Mouse (Mus musculus) erythroblast, adult 5-6 weeks (primary cell): ENCODE data around the gene Skp1a. TPM values are rescaled to one million over a fixed set of nuclear protein-coding genes. Genes with fewer than 3 reads are reported as not detected.

Experiments used
- ATAC-seq: replicated peaks from 2 replicates; pipeline ENCODE4 v1.8.0; 2016; ENCODE audit warnings: moderate number of reproducible peaks, mild to moderate bottlenecking, moderate TSS enrichment, inconsistent platforms; ENCODE audit not compliant: poor library complexity, low FRiP score, severe bottlenecking
- total RNA-seq, 2 experiments: library from RNA; stranded (forward) in 1 of 2; stranded (reverse) in 1 of 2; fragments of 150-400 nt in 1 of 2; fragments of 200-764, 138-1000 nt in 1 of 2; gene quantifications; 2 replicates each; pipeline versions ENCODE4 v1.2.3 to v1.2.4; 2015 to 2017; ENCODE audit warnings: low replicate concordance in 2 of 2

Skp1a gene
- total RNA-seq, 2 experiments from 2014 or later, result 81.2 to 95.3 TPM

- no peak for ATAC-seq
Measured at GRCm38 (mm10) chr11:52252692-52253091, 20.9 kb downstream of the Skp1a start.

GRCm38 (mm10) chr11:52253674-52254375 lies 22.0 kb downstream of the Skp1a start:
- ATAC-seq, result peak; percentile 64; the same call in 1 of the 2 replicates

GRCm38 (mm10) chr11:52255077-52255476 lies 23.3 kb downstream of the Skp1a start:
- ATAC-seq, result no peak

- ATAC-seq, result no peak
Measured at GRCm38 (mm10) chr11:52257376-52257775, 25.6 kb downstream of the Skp1a start.

- ATAC-seq, result no peak
Measured at GRCm38 (mm10) chr11:52258711-52259110, 26.9 kb downstream of the Skp1a start.

- ATAC-seq, result no peak
Measured at GRCm38 (mm10) chr11:52260878-52261277, 29.1 kb downstream of the Skp1a start.

GRCm38 (mm10) chr11:52261937-52262336 lies 30.1 kb downstream of the Skp1a start:
- ATAC-seq, result no peak

GRCm38 (mm10) chr11:52262338-52262737 lies 30.5 kb downstream of the Skp1a start:
- no peak for ATAC-seq

- no peak for ATAC-seq
Measured at GRCm38 (mm10) chr11:52264871-52265270, 33.1 kb downstream of the Skp1a start.

- ATAC-seq, result no peak
Measured at GRCm38 (mm10) chr11:52265616-52266307, 34.0 kb downstream of the Skp1a start.

- ATAC-seq, result no peak
Measured at GRCm38 (mm10) chr11:52267271-52267670, 35.5 kb downstream of the Skp1a start.

GRCm38 (mm10) chr11:52268104-52268835 lies 36.5 kb downstream of the Skp1a start:
- no peak for ATAC-seq

- ATAC-seq, result no peak
Measured at GRCm38 (mm10) chr11:52269841-52270240, 38.0 kb downstream of the Skp1a start.

GRCm38 (mm10) chr11:52271765-52272495 lies 40.1 kb downstream of the Skp1a start:
- no peak for ATAC-seq

GRCm38 (mm10) chr11:52272619-52273018 lies 40.8 kb downstream of the Skp1a start:
- no peak for ATAC-seq

GRCm38 (mm10) chr11:52273183-52273941 lies 41.6 kb downstream of the Skp1a start:
- ATAC-seq, result 0 out of 2 replicates have a peak, but pooled peaks have one; percentile 28

GRCm38 (mm10) chr11:52273942-52274330 lies 42.1 kb downstream of the Skp1a start:
- no peak for ATAC-seq

GRCm38 (mm10) chr11:52274456-52275112 lies 42.8 kb downstream of the Skp1a start:
- ATAC-seq, result no peak

- ATAC-seq, result no peak
Measured at GRCm38 (mm10) chr11:52275366-52275765, 43.6 kb downstream of the Skp1a start.
